Mouse (Mus musculus) adrenal gland (tissue): Measurements from ENCODE around the gene Lrch3.
"Not testable (repeated sequence)": the region's sequence is repeated elsewhere in the genome, so short reads cannot be mapped to it uniquely, and the experiment has no call there.

Source experiments
- intact Hi-C: fragments of 180-260 bp; cut with DNase I; formaldehyde crosslinking; loops from one replicate; pipeline ENCODE4 v1.15.1; 2025

Lrch3 gene

GRCm38 (mm10) chr16:33048686-33049085 lies 134.8 kb downstream of the Lrch3 start:
- intact Hi-C loops: no loop called here

GRCm38 (mm10) chr16:33049809-33050208 lies 135.9 kb downstream of the Lrch3 start:
- intact Hi-C loops: no loop called here

- intact Hi-C loops: no loop called here
These were observed 139.2 kb downstream of the Lrch3 start for GRCm38 (mm10) chr16:33053141-33053540.

GRCm38 (mm10) chr16:33054927-33055326 lies 141.0 kb downstream of the Lrch3 start:
- intact Hi-C loops: not testable (repeated sequence)

GRCm38 (mm10) chr16:33055655-33056054 lies 141.8 kb downstream of the Lrch3 start:
- intact Hi-C loops: no loop called here

GRCm38 (mm10) chr16:33056095-33056785 lies 142.3 kb downstream of the Lrch3 start, which contains the start of the genes Iqcg and Rpl35a:
TSS of gene Iqcg (minus strand) at chr16:33056218.
TSS of gene Rpl35a (plus strand) at chr16:33056453.
- intact Hi-C loops: no loop called here

- intact Hi-C loops: no loop called here
These were observed 142.9 kb downstream of the Lrch3 start for GRCm38 (mm10) chr16:33056786-33057185.

- intact Hi-C loops: no loop called here
These were observed 144.1 kb downstream of the Lrch3 start for GRCm38 (mm10) chr16:33058033-33058432.

- intact Hi-C loops: not testable (repeated sequence)
These were observed 144.8 kb downstream of the Lrch3 start for GRCm38 (mm10) chr16:33058656-33059055.

- intact Hi-C loops: no loop called here
These were observed 145.6 kb downstream of the Lrch3 start for GRCm38 (mm10) chr16:33059471-33059870.

- intact Hi-C loops: no loop called here
These were observed 147.0 kb downstream of the Lrch3 start for GRCm38 (mm10) chr16:33060926-33061325.

GRCm38 (mm10) chr16:33061400-33061799 lies 147.5 kb downstream of the Lrch3 start:
- intact Hi-C loops: no loop called here

GRCm38 (mm10) chr16:33062024-33062681 lies 148.3 kb downstream of the Lrch3 start, which contains the start of gene Lmln:
TSS of gene Lmln (plus strand) at chr16:33062521.
- intact Hi-C loops: no loop called here

GRCm38 (mm10) chr16:33062682-33063131 lies 148.8 kb downstream of the Lrch3 start:
- intact Hi-C loops: no loop called here

- intact Hi-C loops: no loop called here
These were observed 149.4 kb downstream of the Lrch3 start for GRCm38 (mm10) chr16:33063267-33063666.

GRCm38 (mm10) chr16:33064636-33065035 lies 150.7 kb downstream of the Lrch3 start:
- intact Hi-C loops: loop anchor here (5.0 kb wide), 1 partner anchor 93 kb away; no protein-coding TSS in a partner anchor
